Mouse (Mus musculus) bone marrow macrophage, adult 2 months (primary cell): Measurements from ENCODE around the gene Crygs.

Experiments used
- CTCF ChIP-seq: IDR thresholded peaks from 2 replicates; pipeline ENCODE4 v1.5.1; 2012; ENCODE audit warnings: low read depth, mild to moderate bottlenecking, low read length, moderate library complexity
- POLR2A ChIP-seq: IDR thresholded peaks from 2 replicates; pipeline ENCODE4 v1.6.1; 2012; ENCODE audit warnings: mild to moderate bottlenecking, low read depth, low read length, borderline replicate concordance

DNA sequence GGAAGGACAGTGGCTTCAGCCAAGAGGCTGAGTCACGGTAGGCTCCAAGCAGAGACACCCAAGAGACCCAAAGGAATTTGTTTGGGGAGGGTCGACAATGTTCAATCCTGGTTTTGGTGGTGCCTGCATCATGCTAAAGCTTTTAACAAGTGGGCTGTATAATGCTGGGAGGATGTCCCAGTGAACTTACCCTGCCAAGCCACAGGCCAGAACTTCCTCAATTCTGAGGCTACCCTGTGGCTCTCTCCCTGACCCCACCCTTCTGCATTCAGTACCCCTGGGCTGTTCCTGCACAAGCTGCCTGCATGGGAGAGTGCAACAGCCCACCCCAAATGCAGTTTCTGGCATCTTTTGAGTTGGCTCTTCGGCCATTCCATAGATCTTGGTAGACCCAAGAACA is 12.9 kb downstream of the Crygs start:
- TF ChIP-seq POLR2A (no peak), CTCF (no peak)
